Mouse (Mus musculus) heart, adult 2 months (tissue): Measurements from ENCODE around the gene Gm17387.

Experiments
- CTCF ChIP-seq: fragments of 200-600 bp; IDR thresholded peaks from 2 replicates; pipeline ENCODE4 v1.8.1; 2022; ENCODE audit warnings: antibody characterized with exemption, mild to moderate bottlenecking, moderate library complexity
- POLR2A ChIP-seq: fragments of 200-500 bp; IDR thresholded peaks from 2 replicates; pipeline ENCODE4 v1.6.1; 2011; ENCODE audit warnings: mild to moderate bottlenecking, low read depth, low read length, control low read depth; ENCODE audit not compliant: insufficient read depth

- no peak for TF ChIP-seq POLR2A
- TF ChIP-seq CTCF = no peak
Observed at GRCm38 (mm10) chr7:141003248-141004010, 25.5 kb upstream of the Gm17387 start.
